Mouse (Mus musculus) midbrain, embryonic 15.5 days (tissue): ENCODE measurements around the gene Cavin2. TPM values are rescaled to one million over a fixed set of nuclear protein-coding genes. Genes with fewer than 3 reads are reported as not detected.

ENCODE experiments used
- ATAC-seq: fragments of 200-750 bp; cut with Nextera tagmentation; replicated peaks from 2 replicates; pipeline ENCODE4 v1.8.0; 2017; ENCODE audit warnings: moderate TSS enrichment
- H3K27ac ChIP-seq: fragments of 300-500 bp; sonication (generic); 2 replicates; pipeline ENCODE4 v1.5.1; 2015; ENCODE audit warnings: mild to moderate bottlenecking, inconsistent platforms
- H3K27me3 ChIP-seq: fragments of 300-500 bp; sonication (generic); replicated peaks from 2 replicates; pipeline ENCODE4 v1.6.1; 2015; ENCODE audit warnings: inconsistent platforms
- H3K36me3 ChIP-seq: fragments of 300-500 bp; sonication (generic); replicated peaks from 2 replicates; pipeline ENCODE4 v1.6.1; 2015; ENCODE audit warnings: inconsistent platforms
- H3K4me1 ChIP-seq: fragments of 300-500 bp; sonication (generic); 2 replicates; pipeline ENCODE4 v1.6.1; 2015; ENCODE audit warnings: inconsistent platforms
- H3K4me2 ChIP-seq: fragments of 300-500 bp; sonication (generic); 2 replicates; pipeline ENCODE4 v1.6.1; 2015; ENCODE audit warnings: inconsistent platforms, mild to moderate bottlenecking, moderate library complexity
- H3K4me3 ChIP-seq: fragments of 300-500 bp; sonication (generic); 2 replicates; pipeline ENCODE4 v1.5.1; 2015; ENCODE audit warnings: mild to moderate bottlenecking, inconsistent platforms
- H3K9ac ChIP-seq: fragments of 300-500 bp; sonication (generic); 2 replicates; pipeline ENCODE4 v1.6.1; 2015; ENCODE audit warnings: mild to moderate bottlenecking, inconsistent platforms
- H3K9me3 ChIP-seq: fragments of 300-500 bp; sonication (generic); 2 replicates; pipeline ENCODE4 v1.6.1; 2016; ENCODE audit warnings: inconsistent platforms
- WGBS: fragments of 180-500 bp; shearing (Covaris S2); methylation state at CpG from one replicate; pipeline ENCODE4 v1.1.7; 2015; ENCODE audit warnings: mixed read lengths; 5-methylcytosine and 5-hydroxymethylcytosine counted together
- polyA plus RNA-seq: library from polyadenylated mRNA; unstranded; fragments of >200 nt; fragmentation: Nextera tagmentation; extraction: Ambion mirVana; gene quantifications from 2 replicates; pipeline ENCODE4 v1.2.1, GENCODE M21; 2015

Cavin2 gene
- 6.4 and 7.5 TPM in 2 replicates for polyA plus RNA-seq

- no peaks in the 10 kb centered on the region for H3K9me3 ChIP-seq
- H3K9ac ChIP-seq: no peak within 1 kb of the TSS
- 62% methylated on average over 17 of the region's 17 CpGs for WGBS
- no peaks in the 10 kb centered on the region for H3K27me3 ChIP-seq
- ATAC-seq: no peak
- H3K36me3 ChIP-seq: no peaks in the 10 kb centered on the region
- H3K4me3 ChIP-seq: no peak within 1 kb of the TSS
- H3K4me2 ChIP-seq: no peak within 1 kb of the TSS
- H3K27ac ChIP-seq: no peak within 1 kb of the TSS
- H3K4me1 ChIP-seq: 0 out of 2 replicates have a peak, but pooled peaks cover 4% of the 10 kb centered on the region
Observed at GRCm38 (mm10) chr1:51288755-51289619, at the start of gene Cavin2. Gene Cavin2 (plus strand): TSS chr1:51289126.

- 81% methylated on average over 3 of the region's 3 CpGs for WGBS
- Histone ChIP-seq H3K36me3 (no peaks in the 10 kb centered on the region), H3K4me2 (no peak overlapping the region), H3K4me1 (peaks cover 3% of the 10 kb centered on the region; the same call in 1 of the 2 replicates), H3K4me3 (no peak overlapping the region), H3K27ac (no peak overlapping the region), H3K27me3 (no peaks in the 10 kb centered on the region), H3K9me3 (no peaks in the 10 kb centered on the region), H3K9ac (no peak overlapping the region)
- no peak for ATAC-seq
Observed at GRCm38 (mm10) chr1:51241311-51241986, 47.5 kb upstream of the Cavin2 start.

GRCm38 (mm10) chr1:51243294-51243693, 45.6 kb upstream of the Cavin2 start:
- Histone ChIP-seq H3K27ac (no peak overlapping the region), H3K4me3 (no peak overlapping the region), H3K27me3 (no peaks in the 10 kb centered on the region), H3K4me2 (no peak overlapping the region), H3K4me1 (peaks cover 3% of the 10 kb centered on the region; the same call in 1 of the 2 replicates), H3K9ac (no peak overlapping the region), H3K9me3 (no peaks in the 10 kb centered on the region), H3K36me3 (no peaks in the 10 kb centered on the region)
- WGBS: 89% methylated on average over 3 of the region's 3 CpGs
- ATAC-seq: no peak

GRCm38 (mm10) chr1:51243869-51244268, 45.1 kb upstream of the Cavin2 start:
- H3K4me3 ChIP-seq: no peak overlapping the region
- H3K36me3 ChIP-seq: no peaks in the 10 kb centered on the region
- WGBS: 92% methylated on average over 3 of the region's 3 CpGs
- H3K9ac ChIP-seq: no peak overlapping the region
- H3K4me2 ChIP-seq: no peak overlapping the region
- no peak overlapping the region for H3K27ac ChIP-seq
- peaks cover 3% of the 10 kb centered on the region; the same call in 1 of the 2 replicates for H3K4me1 ChIP-seq
- H3K27me3 ChIP-seq: no peaks in the 10 kb centered on the region
- no peak for ATAC-seq
- H3K9me3 ChIP-seq: no peaks in the 10 kb centered on the region

- Histone ChIP-seq H3K27me3 (no peaks in the 10 kb centered on the region), H3K4me2 (no peak overlapping the region), H3K9me3 (no peaks in the 10 kb centered on the region), H3K27ac (no peak overlapping the region), H3K36me3 (no peaks in the 10 kb centered on the region), H3K4me1 (peaks cover 3% of the 10 kb centered on the region; the same call in 1 of the 2 replicates), H3K4me3 (no peak overlapping the region), H3K9ac (no peak overlapping the region)
- 80% methylated on average over 3 of the region's 3 CpGs for WGBS
- no peak for ATAC-seq
Observed at GRCm38 (mm10) chr1:51245381-51245780, 43.5 kb upstream of the Cavin2 start.

- H3K4me3 ChIP-seq: no peak overlapping the region
- no peaks in the 10 kb centered on the region for H3K4me1 ChIP-seq
- H3K27me3 ChIP-seq: no peaks in the 10 kb centered on the region
- H3K4me2 ChIP-seq: no peak overlapping the region
- H3K36me3 ChIP-seq: no peaks in the 10 kb centered on the region
- H3K27ac ChIP-seq: no peak overlapping the region
- no peak for ATAC-seq
- no peaks in the 10 kb centered on the region for H3K9me3 ChIP-seq
- WGBS: 90% methylated on average over 5 of the region's 5 CpGs
- no peak overlapping the region for H3K9ac ChIP-seq
Observed at GRCm38 (mm10) chr1:51250302-51250701, 38.6 kb upstream of the Cavin2 start.

GRCm38 (mm10) chr1:51265118-51265800, 23.7 kb upstream of the Cavin2 start:
- H3K4me1 ChIP-seq: no peaks in the 10 kb centered on the region
- ATAC-seq: no peak
- 62% methylated on average over 5 of the region's 5 CpGs for WGBS

GRCm38 (mm10) chr1:51265926-51266325, 23.0 kb upstream of the Cavin2 start:
- ATAC-seq: no peak
- Histone ChIP-seq H3K9me3 (no peaks in the 10 kb centered on the region), H3K4me3 (no peak overlapping the region), H3K4me2 (no peak overlapping the region), H3K4me1 (no peaks in the 10 kb centered on the region), H3K36me3 (no peaks in the 10 kb centered on the region), H3K27ac (no peak overlapping the region), H3K27me3 (no peaks in the 10 kb centered on the region), H3K9ac (no peak overlapping the region)
- 62% methylated on average over 2 of the region's 2 CpGs for WGBS

More at GRCm38 (mm10) chr1:51265118-51265800, 23.7 kb upstream of the Cavin2 start:
- H3K4me3 ChIP-seq: no peak overlapping the region
- no peak overlapping the region for H3K27ac ChIP-seq
- H3K9me3 ChIP-seq: no peaks in the 10 kb centered on the region
- H3K27me3 ChIP-seq: no peaks in the 10 kb centered on the region
- H3K36me3 ChIP-seq: no peaks in the 10 kb centered on the region
- H3K4me2 ChIP-seq: no peak overlapping the region
- no peak overlapping the region for H3K9ac ChIP-seq

GRCm38 (mm10) chr1:51267125-51267524, 21.8 kb upstream of the Cavin2 start:
- WGBS: 67% methylated on average over 5 of the region's 5 CpGs

GRCm38 (mm10) chr1:51268225-51268624, 20.7 kb upstream of the Cavin2 start:
- Histone ChIP-seq H3K9me3 (no peaks in the 10 kb centered on the region), H3K27me3 (no peaks in the 10 kb centered on the region), H3K4me2 (no peak overlapping the region), H3K27ac (no peak overlapping the region), H3K4me3 (no peak overlapping the region), H3K36me3 (no peaks in the 10 kb centered on the region), H3K9ac (no peak overlapping the region), H3K4me1 (no peaks in the 10 kb centered on the region; the same call in 1 of the 2 replicates)
- WGBS: 89% methylated on average over 2 of the region's 2 CpGs
- no peak for ATAC-seq

More at GRCm38 (mm10) chr1:51267125-51267524, 21.8 kb upstream of the Cavin2 start:
- no peak overlapping the region for H3K4me2 ChIP-seq
- no peaks in the 10 kb centered on the region for H3K27me3 ChIP-seq
- H3K9ac ChIP-seq: no peak overlapping the region
- no peaks in the 10 kb centered on the region for H3K9me3 ChIP-seq
- H3K4me3 ChIP-seq: no peak overlapping the region
- no peak for ATAC-seq
- no peaks in the 10 kb centered on the region for H3K36me3 ChIP-seq
- no peak overlapping the region for H3K27ac ChIP-seq
- H3K4me1 ChIP-seq: no peaks in the 10 kb centered on the region

GRCm38 (mm10) chr1:51270196-51270935, 18.6 kb upstream of the Cavin2 start:
- peaks cover 3% of the 10 kb centered on the region; the same call in 1 of the 2 replicates for H3K4me1 ChIP-seq
- H3K27me3 ChIP-seq: no peaks in the 10 kb centered on the region
- no peak for ATAC-seq
- H3K9me3 ChIP-seq: no peaks in the 10 kb centered on the region
- H3K9ac ChIP-seq: no peak overlapping the region
- no peak overlapping the region for H3K4me3 ChIP-seq
- H3K4me2 ChIP-seq: no peak overlapping the region
- no peaks in the 10 kb centered on the region for H3K36me3 ChIP-seq
- WGBS: 60% methylated on average over 5 of the region's 5 CpGs
- H3K27ac ChIP-seq: no peak overlapping the region
